Mouse (Mus musculus) thymus, postnatal 4 days (tissue): ENCODE measurements around the gene Slc22a4.
"Not testable (repeated sequence)": the region's sequence is repeated elsewhere in the genome, so short reads cannot be mapped to it uniquely, and the experiment has no call there.

Source experiments
- DNase-seq: peaks from one replicate; pipeline ENCODE4 v3.0.0; 2021

The Slc22a4 gene

GRCm38 (mm10) chr11:54056132-54056531 is 28.2 kb upstream of the Slc22a4 start:
- DNase-seq: no peak

- peak; percentile 47 for DNase-seq
Measured at GRCm38 (mm10) chr11:54054257-54054656, 26.4 kb upstream of the Slc22a4 start.

- DNase-seq: no peak
Measured at GRCm38 (mm10) chr11:54053090-54053489, 25.2 kb upstream of the Slc22a4 start.

GRCm38 (mm10) chr11:54052128-54052527 is 24.2 kb upstream of the Slc22a4 start:
- DNase-seq: no peak

- DNase-seq: no peak
Measured at GRCm38 (mm10) chr11:54051161-54051560, 23.3 kb upstream of the Slc22a4 start.

- no peak for DNase-seq
Measured at GRCm38 (mm10) chr11:54050205-54050604, 22.3 kb upstream of the Slc22a4 start.

GRCm38 (mm10) chr11:54040676-54041075 is 12.8 kb upstream of the Slc22a4 start:
- DNase-seq: no peak

- DNase-seq: not testable (repeated sequence)
Measured at GRCm38 (mm10) chr11:54032872-54033271, 5.0 kb upstream of the Slc22a4 start.

- DNase-seq: no peak
Measured at GRCm38 (mm10) chr11:54028997-54029396, 1.1 kb upstream of the Slc22a4 start.

GRCm38 (mm10) chr11:54027131-54028043 is 503 bp downstream of the Slc22a4 start:
- no peak for DNase-seq

- peak; percentile 18 for DNase-seq
Measured at GRCm38 (mm10) chr11:54026491-54027041, 1.3 kb downstream of the Slc22a4 start.

GRCm38 (mm10) chr11:54021396-54022093 is 6.3 kb downstream of the Slc22a4 start:
- DNase-seq: no peak

GRCm38 (mm10) chr11:54018893-54019732 is 8.8 kb downstream of the Slc22a4 start:
- no peak for DNase-seq

- no peak for DNase-seq
Measured at GRCm38 (mm10) chr11:54017596-54017995, 10.3 kb downstream of the Slc22a4 start.

GRCm38 (mm10) chr11:54016051-54016450 is 11.8 kb downstream of the Slc22a4 start:
- no peak for DNase-seq

- no peak for DNase-seq
Measured at GRCm38 (mm10) chr11:54012961-54013360, 14.9 kb downstream of the Slc22a4 start.

- DNase-seq: no peak
Measured at GRCm38 (mm10) chr11:54011255-54011654, 16.6 kb downstream of the Slc22a4 start.

- no peak for DNase-seq
Measured at GRCm38 (mm10) chr11:54008416-54008920, 19.4 kb downstream of the Slc22a4 start.

- DNase-seq: no peak
Measured at GRCm38 (mm10) chr11:54007717-54008116, 20.2 kb downstream of the Slc22a4 start.

- DNase-seq: no peak
Measured at GRCm38 (mm10) chr11:54006901-54007300, 21.0 kb downstream of the Slc22a4 start.

- not testable (repeated sequence) for DNase-seq
Measured at GRCm38 (mm10) chr11:54006362-54006761, 21.5 kb downstream of the Slc22a4 start.

GRCm38 (mm10) chr11:54004734-54005133 is 23.2 kb downstream of the Slc22a4 start:
- no peak for DNase-seq
